Mouse (Mus musculus) heart, postnatal 0 days (tissue): ENCODE measurements around the gene Dmap1. TPM values are rescaled to one million over a fixed set of nuclear protein-coding genes. Genes with fewer than 3 reads are reported as not detected.

Experiments used
- ATAC-seq: fragments of 200-750 bp; cut with Nextera tagmentation; 2 replicates; pipeline ENCODE4 v1.8.0; 2017; ENCODE audit warnings: low read depth, moderate number of reproducible peaks, moderate library complexity; ENCODE audit not compliant: insufficient read depth
- DNase-seq: peaks from one replicate; pipeline ENCODE4 v3.0.0-alpha.2; 2016; ENCODE audit warnings: low spot score
- H3K27ac ChIP-seq: fragments of 300-500 bp; sonication (generic); 2 replicates; pipeline ENCODE4 v1.5.1; 2014; ENCODE audit warnings: low read depth, mild to moderate bottlenecking
- H3K27me3 ChIP-seq: fragments of 300-500 bp; sonication (generic); 2 replicates; pipeline ENCODE4 v1.6.1; 2014; ENCODE audit warnings: low read length, mixed read lengths; ENCODE audit not compliant: control insufficient read depth, insufficient read depth
- H3K36me3 ChIP-seq: fragments of 300-500 bp; sonication (generic); replicated peaks from 2 replicates; pipeline ENCODE4 v1.6.1; 2014; ENCODE audit warnings: low read length, mixed read lengths; ENCODE audit not compliant: control insufficient read depth, insufficient read depth
- H3K4me1 ChIP-seq: fragments of 300-500 bp; sonication (generic); 2 replicates; pipeline ENCODE4 v1.6.1; 2014; ENCODE audit warnings: antibody characterized with exemption; ENCODE audit not compliant: control insufficient read depth, insufficient read depth
- H3K4me2 ChIP-seq: fragments of 300-500 bp; sonication (generic); 2 replicates; pipeline ENCODE4 v1.6.1; 2014; ENCODE audit warnings: low read depth, mild to moderate bottlenecking, low read length, moderate library complexity
- H3K4me3 ChIP-seq: fragments of 300-500 bp; sonication (generic); 2 replicates; pipeline ENCODE4 v1.5.1; 2014; ENCODE audit warnings: low read depth, low read length
- H3K9ac ChIP-seq: fragments of 300-500 bp; sonication (generic); replicated peaks from 2 replicates; pipeline ENCODE4 v1.6.1; 2014; ENCODE audit warnings: low read depth, low read length, mixed read lengths
- H3K9me3 ChIP-seq: fragments of 300-500 bp; sonication (generic); replicated peaks from 2 replicates; pipeline ENCODE4 v1.6.1; 2016; ENCODE audit warnings: low read length; ENCODE audit not compliant: control insufficient read depth
- CTCF ChIP-seq: IDR thresholded peaks from 2 replicates; pipeline ENCODE4 v1.5.1; 2016; ENCODE audit warnings: antibody characterized with exemption, control low read depth, low read depth
- EP300 ChIP-seq: IDR thresholded peaks from 2 replicates; pipeline ENCODE4 v1.6.1; 2016; ENCODE audit warnings: antibody characterized with exemption, low read depth
- WGBS: fragments of 180-500 bp; shearing (Covaris S2); extraction: QIAGEN DNeasy Blood & Tissue Kit; methylation state at CpG from one replicate; pipeline ENCODE4 v1.1.7; 2014; 5-methylcytosine and 5-hydroxymethylcytosine counted together
- polyA plus RNA-seq: library from polyadenylated mRNA; unstranded; fragments of >200 nt; fragmentation: Nextera tagmentation; extraction: Ambion mirVana; gene quantifications from 2 replicates; pipeline ENCODE4 v1.2.1, GENCODE M21; 2015
- total RNA-seq: library from RNA; depleted of rRNA; stranded (reverse); fragments of >200 nt; gene quantifications from 2 replicates; pipeline ENCODE4 v1.2.3, GENCODE M21; 2014; ENCODE audit warnings: low replicate concordance

Dmap1 gene
- total and polyA plus RNA-seq, 2 experiments from 2014 or later: 32.6 to 50.4 TPM

DNA sequence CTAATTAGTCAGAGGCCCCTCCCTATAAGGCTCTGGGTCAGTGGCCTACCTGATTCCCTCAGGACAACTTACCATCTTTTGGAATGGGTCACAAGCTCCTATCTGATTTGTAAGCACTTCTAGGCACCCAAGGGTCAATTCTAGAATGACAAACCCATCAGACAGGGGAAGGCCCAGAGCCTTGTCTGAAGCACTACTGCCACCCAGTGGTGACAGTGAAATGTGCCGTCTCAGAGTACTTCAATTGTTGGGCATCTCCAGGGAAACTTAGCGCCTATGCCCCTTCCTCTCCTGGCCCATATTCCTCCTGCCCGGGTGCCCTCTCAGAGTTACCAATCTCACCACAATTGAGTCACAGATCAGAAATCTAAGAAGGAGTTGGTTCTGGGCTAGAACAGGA, 5.2 kb downstream of the Dmap1 start:
- TF ChIP-seq EP300 (no peak), CTCF (peak; percentile 93)
- peak; percentile 61 for ATAC-seq
- Histone ChIP-seq H3K27ac (no peak overlapping the region), H3K4me2 (no peak overlapping the region), H3K4me1 (no peaks in the 10 kb centered on the region), H3K36me3 (peaks cover 74% of the 10 kb centered on the region), H3K4me3 (no peak overlapping the region), H3K27me3 (no peaks in the 10 kb centered on the region), H3K9ac (no peak overlapping the region), H3K9me3 (no peaks in the 10 kb centered on the region)
- WGBS: 17% methylated on average over 3 of the region's 3 CpGs
- DNase-seq: peak; percentile 68

DNA sequence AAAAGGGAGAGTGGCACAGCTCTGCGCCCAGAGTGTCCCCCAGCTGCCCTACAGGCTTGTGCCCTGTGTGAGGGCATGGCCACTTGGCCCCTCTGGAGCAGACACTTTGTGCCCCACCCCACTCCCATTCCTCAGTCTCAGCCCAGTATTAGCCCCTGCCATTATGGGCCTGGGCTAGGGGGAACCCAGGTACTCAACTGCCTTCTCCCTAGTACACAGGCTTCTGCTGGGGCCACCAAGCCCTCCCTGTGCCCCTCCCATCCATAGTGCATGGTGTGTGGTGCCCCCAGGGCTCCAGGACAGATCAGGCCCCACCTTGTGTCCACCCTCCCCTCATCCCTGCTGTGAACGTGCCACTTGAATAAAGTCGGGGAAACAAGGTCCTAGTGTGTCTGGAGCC, 8.2 kb downstream of the Dmap1 start:
- DNase-seq: no peak
- WGBS: 80% methylated on average over 3 of the region's 3 CpGs
- no peak overlapping the region for H3K27ac ChIP-seq
- no peak overlapping the region for H3K4me3 ChIP-seq
- H3K36me3 ChIP-seq: peaks cover 56% of the 10 kb centered on the region
- no peak for TF ChIP-seq EP300
- no peak for TF ChIP-seq CTCF
- no peaks in the 10 kb centered on the region for H3K27me3 ChIP-seq
- no peak for ATAC-seq
- H3K9ac ChIP-seq: no peak overlapping the region
- no peaks in the 10 kb centered on the region for H3K9me3 ChIP-seq
- no peaks in the 10 kb centered on the region for H3K4me1 ChIP-seq
- no peak overlapping the region for H3K4me2 ChIP-seq

DNA sequence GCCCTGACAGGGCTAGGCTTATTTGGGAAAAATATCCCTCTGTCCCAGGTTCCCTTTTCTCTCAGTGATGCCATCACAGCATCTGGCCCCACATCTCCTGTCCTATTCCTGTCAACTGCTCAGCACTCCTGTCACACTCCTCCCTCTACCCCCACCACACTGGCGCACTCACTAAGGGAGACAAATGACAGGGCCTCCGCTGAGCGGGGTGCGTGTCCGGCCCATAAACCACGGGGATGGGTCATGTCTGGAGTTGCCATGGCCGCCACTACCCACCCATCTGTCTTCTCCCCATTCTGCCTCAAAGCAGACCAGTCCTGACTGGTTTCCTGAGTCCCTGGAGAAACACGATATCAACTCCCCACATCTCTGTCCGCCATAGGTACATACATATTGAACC, 10.0 kb downstream of the Dmap1 start:
- Histone ChIP-seq H3K4me2 (no peak overlapping the region), H3K27me3 (no peaks in the 10 kb centered on the region), H3K4me1 (no peaks in the 10 kb centered on the region), H3K9me3 (no peaks in the 10 kb centered on the region), H3K27ac (no peak overlapping the region), H3K4me3 (no peak overlapping the region), H3K9ac (no peak overlapping the region), H3K36me3 (peaks cover 40% of the 10 kb centered on the region)
- no peak for TF ChIP-seq CTCF
- no peak for TF ChIP-seq EP300
- WGBS: 69% methylated on average over 9 of the region's 9 CpGs
- DNase-seq (no peak), ATAC-seq (no peak)

DNA sequence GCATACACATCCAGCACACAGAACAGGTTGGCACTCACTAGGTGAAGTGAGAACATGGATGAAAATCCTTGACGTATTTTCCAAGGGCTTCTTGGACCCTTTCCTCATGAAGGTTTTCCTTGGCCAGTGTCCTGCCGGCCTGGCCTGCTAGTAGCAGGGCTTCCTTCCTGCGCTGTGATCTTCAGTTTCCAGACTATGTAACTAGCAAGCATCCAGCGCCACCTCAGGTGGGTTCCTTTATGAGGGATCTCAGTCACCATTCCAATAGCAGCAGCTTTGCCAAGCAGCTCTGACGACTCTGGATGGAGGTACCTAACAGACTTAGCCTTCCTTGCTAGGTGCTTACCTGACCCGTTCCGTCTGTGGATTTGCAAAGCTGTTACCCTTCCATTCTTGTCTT, 12.2 kb downstream of the Dmap1 start:
- 72% methylated on average over 7 of the region's 7 CpGs for WGBS
- H3K9me3 ChIP-seq: no peaks in the 10 kb centered on the region
- H3K9ac ChIP-seq: no peak overlapping the region
- H3K4me1 ChIP-seq: no peaks in the 10 kb centered on the region
- H3K27ac ChIP-seq: no peak overlapping the region
- H3K27me3 ChIP-seq: no peaks in the 10 kb centered on the region
- no peak overlapping the region for H3K4me2 ChIP-seq
- no peak overlapping the region for H3K4me3 ChIP-seq
- TF ChIP-seq CTCF: no peak
- TF ChIP-seq EP300: no peak
- ATAC-seq (no peak), DNase-seq (peak; percentile 18)
- peaks cover 21% of the 10 kb centered on the region for H3K36me3 ChIP-seq

DNA sequence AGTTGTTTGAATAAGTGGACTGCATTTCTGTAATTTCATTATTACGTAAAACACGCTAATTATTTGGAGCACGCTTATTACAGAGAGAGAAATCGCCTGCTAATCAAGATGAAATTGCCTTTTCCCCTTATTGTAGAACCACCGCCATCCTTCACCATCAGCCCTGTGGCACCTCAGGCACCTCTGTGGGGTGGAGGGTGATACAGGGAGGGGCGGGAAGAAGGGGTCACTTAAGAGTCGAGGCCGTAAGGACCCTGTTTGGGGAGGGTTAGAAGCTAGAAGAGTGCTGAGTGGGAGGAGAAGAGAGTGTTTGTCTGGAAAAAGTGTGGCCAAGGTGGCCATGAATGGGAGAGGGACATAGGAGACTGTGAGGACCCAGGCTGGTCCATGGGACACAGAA, 16.0 kb downstream of the Dmap1 start:
- ATAC-seq (no peak), DNase-seq (no peak)
- H3K4me1 ChIP-seq: no peaks in the 10 kb centered on the region
- TF ChIP-seq CTCF (no peak), EP300 (no peak)
- WGBS: 84% methylated on average over 8 of the region's 8 CpGs
- H3K36me3 ChIP-seq: no peaks in the 10 kb centered on the region; the same call in 1 of the 2 replicates
- H3K27me3 ChIP-seq: no peaks in the 10 kb centered on the region
- no peak overlapping the region for H3K9ac ChIP-seq
- no peaks in the 10 kb centered on the region for H3K9me3 ChIP-seq
- H3K4me2 ChIP-seq: no peak overlapping the region
- no peak overlapping the region for H3K27ac ChIP-seq
- no peak overlapping the region for H3K4me3 ChIP-seq

DNA sequence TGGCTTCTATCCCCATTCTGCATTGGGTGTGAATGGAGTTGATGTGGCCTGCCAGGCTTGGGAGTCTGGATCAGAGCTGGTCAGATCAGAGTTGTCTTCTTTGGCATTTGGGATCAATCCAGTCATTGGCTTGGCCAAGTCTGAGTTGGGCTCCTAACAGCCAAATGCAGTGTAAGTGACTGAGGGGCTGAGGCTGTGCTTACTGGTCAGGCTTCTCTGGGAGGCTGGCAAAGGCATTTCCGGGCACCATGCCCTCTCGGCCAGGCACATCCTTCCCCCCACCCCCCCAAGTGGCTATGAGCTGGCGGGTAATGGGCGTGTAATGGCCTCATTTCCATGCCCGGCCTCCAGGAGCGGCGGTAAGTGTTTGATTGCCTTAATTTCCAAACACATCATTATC, 16.5 kb downstream of the Dmap1 start:
- Histone ChIP-seq H3K4me1 (no peaks in the 10 kb centered on the region), H3K27ac (no peak overlapping the region), H3K4me3 (no peak overlapping the region), H3K36me3 (no peaks in the 10 kb centered on the region; the same call in 1 of the 2 replicates), H3K9ac (no peak overlapping the region), H3K4me2 (no peak overlapping the region), H3K9me3 (no peaks in the 10 kb centered on the region), H3K27me3 (no peaks in the 10 kb centered on the region)
- DNase-seq (no peak), ATAC-seq (no peak)
- TF ChIP-seq CTCF: no peak
- no peak for TF ChIP-seq EP300
- WGBS: 91% methylated on average over 7 of the region's 7 CpGs
